Mouse (Mus musculus) lung, postnatal 14 days (tissue): ENCODE measurements around the gene Slc16a10.

ENCODE experiments used
- DNase-seq: peaks from one replicate; pipeline ENCODE4 v3.0.0; 2021

The Slc16a10 gene

DNA sequence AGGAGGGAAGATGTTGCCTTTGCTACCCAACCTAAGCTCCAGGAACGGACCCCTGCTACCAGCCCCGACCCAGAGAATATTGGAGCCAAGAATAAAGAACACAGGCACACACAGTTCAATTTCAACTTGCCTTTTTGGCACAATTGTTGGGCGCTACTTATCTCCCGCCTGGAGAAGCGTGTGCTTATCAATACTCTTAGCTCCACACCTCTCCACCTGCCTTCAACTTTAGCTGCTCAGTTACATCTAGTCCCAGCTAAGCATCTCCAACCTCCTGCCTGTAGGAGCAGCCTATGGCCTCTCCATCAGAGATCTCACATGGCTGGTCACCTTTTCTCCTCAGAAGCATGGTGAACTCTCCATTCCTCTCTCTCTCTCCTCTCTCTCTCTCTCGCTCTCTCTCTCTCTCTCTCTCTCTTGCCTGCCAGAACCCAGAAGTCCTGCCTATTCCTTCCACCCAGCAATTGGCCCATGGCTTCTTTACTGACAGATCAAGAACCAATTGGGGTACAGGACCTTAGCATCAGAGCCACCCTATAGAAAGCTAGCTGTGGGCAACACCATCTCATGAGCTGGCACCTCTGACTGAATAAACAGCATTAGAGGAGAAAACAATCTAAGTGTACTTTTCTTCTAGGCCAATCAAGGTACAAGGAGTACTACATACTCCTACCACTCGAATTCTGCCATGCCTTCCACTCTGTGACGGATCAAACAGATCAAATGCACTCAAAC is 5.4 kb upstream of the Slc16a10 start:
- DNase-seq: no peak

DNA sequence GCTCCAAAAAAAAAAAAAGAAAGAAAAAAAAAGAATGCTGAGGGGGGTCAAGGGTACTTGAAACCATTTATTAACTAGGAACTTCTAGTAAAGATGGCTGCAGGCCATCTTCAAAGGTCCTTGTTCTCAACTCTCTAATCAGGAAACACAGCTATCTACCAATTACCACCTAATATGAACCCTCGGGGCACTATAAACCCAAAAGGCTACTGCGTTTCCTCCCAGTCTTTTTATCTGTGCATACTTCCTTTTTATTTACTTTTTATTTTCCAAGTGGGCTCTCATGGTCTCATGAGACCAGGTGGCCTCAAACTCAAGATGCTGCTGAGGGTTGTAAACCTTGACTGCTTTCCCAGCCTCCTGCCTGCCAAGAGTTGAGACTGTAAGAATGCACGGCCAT is 4.4 kb upstream of the Slc16a10 start:
- no peak for DNase-seq

DNA sequence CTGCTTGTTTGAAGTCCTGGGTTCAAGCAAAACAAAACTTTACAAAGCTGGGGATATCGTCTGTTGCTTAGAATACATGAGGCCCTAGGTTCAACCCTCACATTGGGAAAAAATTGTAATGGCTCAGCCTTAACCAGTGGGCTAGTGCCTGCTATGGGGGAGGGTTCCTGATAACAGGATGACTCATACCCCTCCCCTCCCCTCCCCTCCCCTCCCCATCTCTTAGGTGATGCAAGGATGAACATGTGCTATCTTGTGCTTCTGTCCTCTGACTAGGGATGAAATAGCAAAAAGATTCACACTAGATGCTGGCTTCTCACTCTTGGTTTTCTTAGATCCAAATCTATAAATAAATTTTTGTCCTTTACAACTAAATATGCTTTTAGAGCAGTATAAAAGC is 2.8 kb upstream of the Slc16a10 start:
- DNase-seq: no peak

DNA sequence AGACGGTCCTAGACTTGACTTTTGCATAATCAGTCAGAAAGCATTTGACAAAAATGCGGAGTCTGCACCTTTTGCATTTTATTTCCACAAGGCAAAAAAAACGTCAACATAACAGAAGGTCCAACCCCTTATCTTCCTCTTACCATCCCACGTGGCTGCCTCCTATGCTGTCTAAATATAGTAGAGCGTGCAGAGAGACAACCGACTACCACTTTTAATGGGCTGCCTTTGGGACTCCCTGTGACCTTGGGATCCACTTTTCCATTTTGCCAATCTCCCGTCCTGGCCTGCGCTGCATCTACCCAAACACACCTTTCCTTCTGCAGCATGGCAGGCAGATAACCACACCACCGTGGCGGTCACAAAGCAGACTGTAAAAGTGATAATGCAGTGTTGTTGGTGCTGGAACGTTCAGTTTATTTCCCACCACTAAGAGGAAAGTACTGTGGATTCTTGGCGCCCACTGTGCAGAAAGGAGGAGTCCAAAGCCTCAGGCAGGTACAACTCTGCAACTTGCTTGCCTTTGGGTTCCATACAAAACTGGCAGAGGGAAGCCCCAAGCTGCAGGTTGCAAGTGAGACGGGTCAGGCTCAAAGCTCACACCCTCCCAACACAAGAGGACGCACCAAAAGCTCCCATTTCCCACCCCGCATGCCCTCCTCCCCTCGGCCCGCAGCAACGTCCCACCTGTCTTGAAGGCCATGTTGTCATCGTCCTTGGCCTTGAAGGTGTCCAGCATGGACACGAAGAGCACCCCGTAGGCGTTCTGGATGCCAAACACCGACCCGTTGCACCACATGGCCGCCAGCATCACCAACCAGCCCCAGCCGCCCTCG is 824 bp downstream of the Slc16a10 start:
- no peak for DNase-seq

DNA sequence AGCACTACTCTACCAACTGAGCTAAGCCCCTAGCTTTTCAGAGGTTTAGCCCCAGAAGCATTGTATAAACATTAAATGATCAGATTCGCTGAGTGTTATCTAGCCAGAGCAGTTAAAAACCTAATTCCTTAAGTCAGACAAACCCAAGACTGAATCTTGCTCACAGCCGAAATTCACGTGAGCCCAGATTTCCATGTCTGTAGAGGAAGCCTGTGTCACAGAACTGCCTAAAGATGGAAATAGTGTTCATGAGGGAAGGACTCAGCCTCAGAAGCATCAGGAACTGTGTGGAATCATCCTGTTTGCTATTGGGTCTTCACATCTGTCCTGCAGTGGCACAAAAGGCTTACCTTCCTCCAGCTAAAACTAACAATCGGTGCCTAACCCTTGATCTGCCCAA is 2.4 kb downstream of the Slc16a10 start:
- DNase-seq: no peak

DNA sequence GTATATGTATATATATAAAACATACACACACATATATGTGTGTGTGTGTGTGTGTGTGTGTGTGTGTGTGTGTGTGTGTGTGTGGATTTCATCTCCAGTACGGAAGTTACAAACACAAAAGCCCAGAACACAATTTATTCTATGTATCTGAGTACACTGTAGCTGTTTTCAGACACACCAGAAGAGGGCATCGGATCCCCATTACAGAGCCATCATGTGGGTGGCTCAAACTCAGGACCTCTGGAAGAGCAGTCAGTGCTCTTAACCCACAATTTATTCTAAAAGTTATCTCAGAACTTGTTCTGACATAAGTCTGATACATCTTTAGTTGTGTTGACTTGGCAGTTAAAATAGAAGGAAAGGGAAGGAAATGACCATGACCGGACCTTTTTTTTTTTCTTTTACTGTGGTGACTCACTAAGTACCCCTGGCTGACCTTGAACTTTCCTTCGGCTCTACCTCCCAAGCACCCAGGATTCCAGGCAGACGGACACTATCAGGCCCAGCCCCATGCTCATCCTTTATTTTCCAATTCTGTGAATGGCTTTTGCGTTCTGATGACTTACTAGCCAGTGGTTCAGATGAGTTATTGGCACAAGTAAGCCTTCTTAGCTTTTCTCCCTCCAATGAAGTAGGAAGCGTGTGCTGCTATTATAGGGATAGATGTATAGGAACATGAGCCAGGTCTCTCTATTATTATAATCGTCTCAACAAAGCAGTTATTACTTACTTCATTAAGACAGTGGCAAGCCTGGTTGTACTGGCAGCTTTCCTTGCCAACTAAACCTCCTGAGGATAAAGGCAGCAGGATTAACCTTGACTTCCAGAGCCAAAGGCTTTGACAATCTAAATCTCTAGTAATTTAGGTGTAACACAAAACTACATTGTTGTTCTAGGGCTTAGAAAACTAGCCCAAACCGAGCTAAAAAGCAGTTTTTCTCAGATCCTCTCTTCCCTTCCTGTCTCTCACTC is 6.0 kb downstream of the Slc16a10 start:
- DNase-seq: no peak

DNA sequence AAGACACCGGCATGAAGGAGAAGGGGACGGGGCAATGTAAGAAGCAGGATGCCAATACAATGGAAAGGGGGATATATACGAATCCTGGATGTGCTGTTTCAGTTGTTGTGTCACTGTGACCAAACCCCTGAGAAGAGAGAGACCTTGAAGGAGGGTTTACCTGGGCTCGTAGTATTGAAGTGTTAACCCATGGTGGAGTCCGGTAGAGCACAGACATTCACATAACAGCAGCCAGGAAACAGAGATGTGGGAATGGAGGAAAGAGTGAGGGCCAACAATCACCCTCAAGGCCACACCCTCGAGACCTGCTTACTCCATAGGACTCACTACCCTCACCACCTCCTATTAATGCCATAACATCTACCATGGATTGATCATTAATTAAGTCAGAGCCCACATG is 7.2 kb downstream of the Slc16a10 start:
- no peak for DNase-seq

DNA sequence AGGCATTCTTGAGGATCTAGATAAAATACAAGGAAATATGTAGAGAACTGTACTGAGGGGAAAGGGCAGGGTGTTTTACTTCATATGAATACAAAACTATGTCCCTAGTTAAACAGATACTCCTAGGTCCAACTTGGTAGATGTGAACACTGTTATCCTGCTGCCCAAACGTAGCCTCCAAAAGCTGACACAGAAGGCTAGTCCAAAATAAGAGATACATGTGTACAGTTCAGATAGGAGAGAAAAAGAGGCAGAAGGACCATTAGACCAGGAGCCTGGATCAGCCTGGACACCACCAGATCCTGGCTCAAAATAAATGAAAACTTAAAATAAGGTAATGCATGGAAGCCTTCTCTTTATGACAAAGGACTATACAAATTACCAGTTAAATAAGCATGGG is 8.4 kb downstream of the Slc16a10 start:
- DNase-seq: no peak

DNA sequence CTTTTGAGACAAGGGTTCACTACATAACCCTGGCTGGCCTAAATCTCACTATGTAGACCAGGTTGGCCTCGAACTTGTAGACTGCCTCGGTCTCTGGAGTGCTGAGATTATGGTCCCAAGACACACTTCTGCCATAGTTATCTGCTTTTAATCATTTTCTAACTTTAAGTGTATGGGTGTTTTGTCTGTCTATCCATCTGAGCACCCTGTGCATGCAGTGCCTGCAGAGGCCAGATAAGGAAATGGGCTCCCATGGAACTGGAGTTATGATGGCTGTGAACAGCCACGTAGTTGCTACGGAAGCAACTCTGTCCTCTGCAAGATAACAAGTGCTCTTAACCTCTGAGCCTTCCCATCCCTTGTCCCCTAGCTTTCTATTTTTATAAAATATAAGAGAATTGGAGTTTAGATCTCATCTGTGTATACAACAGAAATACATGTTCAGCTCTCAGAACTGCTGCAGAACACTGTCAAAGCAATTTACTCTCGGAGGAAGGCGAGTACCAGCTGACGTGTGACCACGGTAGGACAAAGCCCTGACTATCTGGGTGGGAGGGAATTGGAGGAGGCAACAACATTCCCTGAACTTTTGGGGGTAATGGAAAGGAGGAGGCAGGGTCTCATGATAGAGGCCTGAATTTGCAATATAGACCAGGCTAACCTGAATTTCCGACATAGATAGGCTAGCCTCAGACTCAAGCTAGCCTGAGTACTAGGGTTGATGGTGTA is 10.2 kb downstream of the Slc16a10 start:
- DNase-seq: no peak

DNA sequence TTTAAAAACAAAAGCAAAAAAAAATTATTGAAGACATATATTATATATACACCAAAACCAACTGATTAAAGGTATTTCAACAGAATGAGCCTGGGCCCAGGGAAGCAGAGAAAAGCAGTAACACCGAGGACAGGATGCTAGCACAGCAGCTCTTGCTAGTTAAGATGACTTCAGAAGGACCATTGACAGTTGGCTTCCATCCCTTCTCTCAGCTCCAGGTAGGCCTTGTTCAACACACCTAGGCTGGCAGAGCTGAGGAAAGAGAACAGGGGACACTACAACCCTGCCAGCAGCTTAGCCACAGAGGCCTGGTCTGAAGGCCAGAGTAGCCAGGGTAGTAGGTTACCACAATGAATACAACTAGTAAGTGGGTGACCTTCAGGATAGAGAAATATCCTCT is 11.9 kb downstream of the Slc16a10 start:
- no peak for DNase-seq

DNA sequence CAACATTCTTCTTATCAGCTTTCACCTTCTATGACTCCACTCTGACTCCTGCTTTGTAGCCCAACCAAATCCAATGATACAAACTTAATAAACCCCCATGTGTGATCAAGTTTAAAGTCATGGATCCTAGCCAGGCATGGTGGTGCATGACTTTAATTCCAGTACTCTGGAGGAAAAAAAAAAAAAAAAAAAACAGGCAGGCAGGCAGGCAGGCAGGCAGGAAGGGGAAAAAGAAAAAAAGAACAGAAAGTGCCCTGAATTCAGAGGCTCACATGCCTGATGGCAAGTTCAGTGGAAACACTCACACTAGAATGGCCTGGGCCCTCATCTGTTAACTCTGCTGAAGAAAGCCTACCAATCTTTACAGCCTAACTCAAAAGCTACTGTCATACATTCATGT is 12.9 kb downstream of the Slc16a10 start:
- no peak for DNase-seq

DNA sequence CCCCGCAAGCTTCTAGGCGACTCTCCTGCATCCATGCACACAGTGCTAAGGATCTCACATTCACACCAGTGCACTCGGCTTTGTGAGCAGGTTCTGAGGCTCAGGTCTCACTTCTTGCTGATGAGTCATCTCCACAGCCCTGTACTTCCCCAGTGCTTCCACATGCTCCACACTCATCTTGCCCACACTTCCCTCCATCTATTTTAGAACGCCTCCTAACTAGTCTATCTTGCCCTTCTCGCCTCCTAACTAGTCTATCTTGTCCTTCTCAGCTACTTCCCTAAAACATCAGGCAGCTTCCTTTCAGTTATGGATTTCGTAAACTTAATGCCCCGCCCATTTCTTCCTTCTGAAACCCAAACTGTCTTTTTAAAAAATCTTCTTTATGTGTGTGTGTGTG is 13.6 kb downstream of the Slc16a10 start:
- DNase-seq: no peak

DNA sequence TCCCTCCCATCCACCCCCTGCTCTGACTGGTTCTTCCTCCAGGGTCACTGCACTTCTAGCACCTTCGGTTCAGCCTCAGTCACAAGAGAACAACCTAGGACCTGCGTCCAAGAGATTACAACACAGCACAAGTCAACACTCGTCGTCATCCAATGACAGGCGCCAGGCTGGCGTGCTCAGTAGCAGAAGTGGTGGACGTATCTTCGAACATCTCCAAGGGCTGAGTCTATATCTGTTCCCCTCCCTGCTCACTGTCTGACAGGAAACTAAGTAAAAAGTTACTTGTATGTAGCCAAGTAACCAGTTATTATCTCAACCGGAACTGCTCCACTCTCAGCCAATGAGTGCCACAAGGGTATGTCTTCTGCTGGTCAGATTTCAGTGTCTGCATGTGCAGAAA is 16.9 kb downstream of the Slc16a10 start:
- no peak for DNase-seq

DNA sequence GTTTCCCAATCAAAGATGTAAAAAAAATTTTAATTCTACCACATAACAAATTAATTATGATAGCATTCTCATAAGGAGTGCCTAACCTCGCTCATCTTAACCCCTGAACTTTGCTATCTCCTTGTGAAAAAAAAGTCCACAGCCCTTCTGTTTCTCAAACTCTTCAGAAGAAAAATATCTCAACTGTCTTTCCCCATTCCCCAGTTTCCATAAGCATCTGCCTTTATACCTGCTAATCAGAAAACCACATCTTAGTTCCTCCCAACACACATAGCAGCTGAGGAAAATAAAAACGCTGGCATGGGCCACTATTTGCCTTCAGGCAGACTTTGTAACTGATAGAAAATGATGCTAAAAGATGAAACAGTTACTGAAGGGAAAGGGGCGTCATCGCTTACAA is 17.5 kb downstream of the Slc16a10 start:
- DNase-seq: no peak

DNA sequence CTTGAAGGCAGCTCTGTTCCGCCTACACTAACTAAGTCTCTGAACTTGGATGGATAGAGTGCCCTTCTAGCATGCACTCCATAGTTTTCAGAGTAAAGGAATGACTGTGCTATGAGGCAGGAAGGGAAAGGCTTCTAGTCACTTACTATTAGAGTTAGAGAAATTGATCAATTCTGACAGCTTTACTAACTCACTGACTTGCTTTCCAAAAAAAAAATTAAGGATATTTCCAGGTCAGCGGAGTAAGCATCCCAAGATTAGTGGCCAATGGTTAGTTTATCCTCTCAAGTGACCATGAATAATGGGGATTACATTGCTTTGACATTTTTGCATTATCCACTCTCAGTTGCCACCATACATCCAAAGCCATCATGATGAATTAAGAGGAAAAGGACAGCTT is 18.0 kb downstream of the Slc16a10 start:
- no peak for DNase-seq

DNA sequence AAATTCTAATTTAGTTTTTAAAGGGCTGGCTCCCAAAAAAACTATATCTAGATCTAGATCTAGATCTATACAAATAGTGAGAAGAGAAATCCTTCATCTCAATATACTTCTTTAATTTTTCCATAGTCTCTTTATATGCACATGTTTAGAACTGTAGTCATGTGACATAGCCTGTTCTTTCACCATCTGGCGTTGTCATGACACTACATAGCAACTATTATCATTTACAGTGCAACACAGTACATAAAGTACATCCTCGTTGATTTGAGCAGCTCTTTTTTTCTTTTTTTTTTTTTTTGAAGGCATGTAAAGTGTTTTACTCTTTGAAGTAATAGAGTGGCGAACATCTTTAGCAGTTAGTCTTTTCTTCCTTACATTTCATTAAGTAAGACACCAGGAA is 22.6 kb downstream of the Slc16a10 start:
- no peak for DNase-seq

DNA sequence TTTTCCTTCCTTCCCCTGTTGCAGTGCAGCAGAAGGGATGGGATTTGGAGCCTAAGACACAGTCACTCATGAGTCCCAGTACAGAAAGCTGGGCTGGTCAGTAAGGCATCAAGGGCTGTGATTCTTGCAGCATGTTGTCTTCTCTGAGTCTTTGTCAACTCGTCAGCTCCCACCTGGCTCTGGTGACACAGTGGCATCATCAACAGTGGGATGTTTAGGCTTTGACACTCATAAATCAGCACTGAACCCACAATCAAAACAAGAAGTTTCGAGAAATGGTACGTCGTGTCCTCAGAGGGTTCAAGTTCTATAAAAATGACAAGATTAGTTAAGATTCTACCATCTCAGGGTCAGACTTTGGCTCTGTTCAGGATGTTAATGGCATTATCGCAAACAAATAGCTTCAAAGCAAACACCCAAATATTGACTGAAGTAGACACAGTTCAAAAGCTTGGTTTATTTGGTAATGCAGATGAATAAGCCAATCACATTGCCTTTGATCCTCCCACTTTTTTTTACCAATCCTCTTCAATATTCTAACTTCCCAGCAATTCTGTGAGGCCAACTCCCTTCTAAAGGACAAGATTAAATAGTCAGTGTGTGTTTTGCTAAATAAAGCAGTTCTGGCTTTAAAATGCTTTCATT is 23.2 kb downstream of the Slc16a10 start:
- DNase-seq: no peak

DNA sequence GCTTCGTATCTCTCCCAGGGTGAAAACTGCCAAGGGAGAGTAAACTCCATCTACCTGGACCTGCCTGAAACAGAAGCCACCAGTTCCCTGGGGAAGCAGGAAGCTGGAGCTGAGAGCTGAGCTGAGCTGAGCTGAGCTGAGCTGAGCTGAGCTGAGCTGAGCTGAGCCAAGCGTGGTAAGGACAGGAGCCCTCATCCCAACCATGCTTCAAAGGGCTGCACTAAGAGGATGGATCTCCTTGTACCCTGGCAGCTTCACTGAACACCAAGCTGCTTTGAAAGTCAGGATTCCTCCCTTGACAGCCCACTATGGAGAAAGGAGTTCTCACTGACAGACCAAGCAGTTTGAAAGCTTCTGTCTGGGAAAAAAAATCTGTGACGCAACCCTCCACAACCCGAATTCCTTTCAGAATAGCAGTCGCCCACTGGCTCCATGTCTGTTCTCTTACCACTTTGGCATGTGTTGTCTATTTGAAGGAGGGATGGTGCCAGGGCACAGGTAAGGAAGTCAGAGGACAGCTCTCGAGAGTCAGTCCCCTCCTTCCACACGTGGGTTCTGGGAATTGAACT is 28.5 kb downstream of the Slc16a10 start:
- no peak for DNase-seq

DNA sequence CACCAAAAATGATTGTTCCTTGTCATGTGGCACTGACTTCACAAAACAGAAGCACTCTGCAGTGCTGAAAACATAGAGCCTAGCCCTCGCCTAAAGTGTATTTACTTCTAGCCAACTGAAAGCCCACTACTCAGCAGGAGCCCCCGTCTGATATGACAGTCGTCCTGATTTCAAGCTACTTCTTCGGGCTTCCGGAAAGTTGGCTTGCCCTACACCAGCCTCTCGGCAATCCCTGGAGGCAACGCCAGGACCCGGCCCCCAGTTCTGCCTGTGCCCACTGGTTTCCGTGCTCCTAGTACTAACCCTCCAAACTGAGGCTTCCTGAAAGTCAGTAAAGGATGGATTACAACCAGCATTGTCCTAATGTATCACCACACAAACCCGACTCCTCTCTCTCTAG is 29.8 kb downstream of the Slc16a10 start:
- DNase-seq: no peak

DNA sequence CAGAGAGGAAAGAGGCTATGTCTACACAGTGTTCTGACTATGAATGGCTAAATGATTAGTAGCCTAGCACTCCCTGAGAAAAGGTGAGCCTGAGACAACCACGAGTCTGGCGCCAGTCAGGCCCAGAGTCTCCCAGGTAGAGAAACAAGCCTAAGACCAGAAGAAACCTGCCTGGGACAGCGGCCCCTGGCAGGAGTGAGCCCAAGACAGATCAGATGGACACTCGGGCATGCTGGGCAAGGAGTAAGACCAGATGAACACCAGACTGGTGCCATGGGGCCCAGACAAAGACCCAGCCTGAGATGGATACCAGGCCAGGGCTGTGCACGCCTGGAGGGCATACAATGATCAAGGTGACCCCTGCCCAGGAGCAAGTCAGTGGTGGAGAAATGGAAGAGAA is 32.5 kb downstream of the Slc16a10 start:
- no peak for DNase-seq

DNA sequence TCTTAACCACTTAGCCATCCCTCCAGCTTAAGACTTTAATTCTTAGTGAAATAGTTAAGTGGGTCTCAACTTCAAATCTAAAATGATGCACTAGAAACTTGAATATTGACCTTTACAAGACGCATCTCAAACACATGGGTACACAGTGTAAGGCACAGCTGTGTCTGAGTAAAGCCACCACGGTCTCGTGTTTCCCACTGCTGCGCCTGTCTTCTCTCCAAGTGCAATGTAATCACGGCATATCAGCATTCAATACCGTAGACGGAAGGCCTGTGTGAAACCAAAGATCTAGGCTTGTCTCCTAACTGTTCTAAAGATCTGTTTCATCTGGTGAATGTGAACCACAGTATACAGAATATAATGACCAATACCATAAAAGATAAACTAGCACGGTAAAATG is 33.1 kb downstream of the Slc16a10 start:
- no peak for DNase-seq

DNA sequence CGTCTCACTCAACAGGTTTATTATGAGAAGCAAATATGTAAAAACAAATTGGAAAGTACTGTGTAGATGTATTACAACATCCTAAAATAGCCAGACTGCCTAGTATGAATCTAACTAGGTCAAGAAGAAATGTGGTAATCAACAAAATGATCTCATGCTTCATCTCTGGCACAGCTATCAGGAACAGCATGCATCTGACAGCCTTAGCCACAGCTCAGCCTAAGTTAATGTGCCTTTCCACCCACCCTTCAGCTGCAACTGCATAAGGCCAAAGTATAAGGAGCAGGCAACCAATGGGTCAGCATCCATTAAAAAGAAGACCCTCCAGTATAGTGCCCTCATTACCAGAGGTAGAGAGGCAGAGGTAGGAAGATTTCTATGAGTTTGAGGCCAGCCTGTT is 34.1 kb downstream of the Slc16a10 start:
- DNase-seq: peak; percentile 37
